Mouse (Mus musculus) spleen, embryonic (tissue): Measurements from ENCODE around the gene Icosl.

ENCODE experiments used
- CTCF ChIA-PET: fragments of 350-600 bp; sonication (Branson Sonifier 250); formaldehyde crosslinking; loops from one replicate; lab custom pipeline; 2022; lab: Charles Lee

The Icosl gene

DNA sequence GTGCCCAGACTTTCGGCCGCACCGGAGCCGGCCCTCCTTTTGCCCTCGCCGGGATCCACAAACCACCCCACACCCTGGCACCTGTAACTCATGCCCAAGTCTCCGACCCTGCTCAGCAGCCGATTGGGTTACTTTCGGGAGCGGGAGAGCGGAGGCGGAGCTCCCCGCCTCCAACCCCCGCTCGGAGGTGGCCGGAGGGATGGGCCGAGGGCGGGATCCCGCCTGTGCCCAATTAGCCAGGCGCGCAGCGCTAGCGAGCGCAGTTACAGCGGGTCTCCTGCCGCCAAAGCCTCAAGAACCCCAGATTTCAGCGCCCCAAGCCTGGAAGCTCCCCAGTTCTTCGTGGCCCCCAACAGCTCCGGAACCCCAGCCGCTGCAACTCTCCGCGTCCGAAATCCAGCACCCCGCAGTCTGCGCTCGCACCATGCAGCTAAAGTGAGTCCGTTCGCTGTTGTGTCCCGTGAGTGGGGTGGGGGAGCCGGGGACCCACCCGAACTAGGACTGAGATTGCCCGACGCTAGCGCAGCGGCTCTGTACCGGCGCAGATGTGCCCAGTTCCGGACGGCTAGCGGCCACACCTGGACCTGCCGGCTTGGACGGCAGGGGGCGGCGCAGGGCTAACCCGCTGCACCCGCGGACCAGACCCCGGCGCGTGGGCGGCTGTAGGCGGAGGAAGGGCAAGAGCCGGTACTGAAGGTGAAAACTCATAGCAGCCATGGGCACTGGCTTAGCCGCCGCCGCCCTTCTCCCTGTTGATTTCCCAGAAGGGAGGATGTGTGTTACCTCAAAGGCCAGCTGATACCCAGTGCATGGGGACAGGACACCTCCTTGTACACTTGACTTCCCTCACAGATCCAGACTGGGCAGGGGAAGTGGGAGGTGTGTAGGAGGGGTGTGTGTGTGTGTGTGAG, at the start of gene Icosl:
TSS of gene Icosl (plus strand) at position 202 of the 911 bp plus-strand sequence.
- CTCF ChIA-PET, result interaction anchor here (1.1 kb wide), 1 partner anchor 92 kb away, joined by 4 read pairs; no protein-coding TSS in a partner anchor

DNA sequence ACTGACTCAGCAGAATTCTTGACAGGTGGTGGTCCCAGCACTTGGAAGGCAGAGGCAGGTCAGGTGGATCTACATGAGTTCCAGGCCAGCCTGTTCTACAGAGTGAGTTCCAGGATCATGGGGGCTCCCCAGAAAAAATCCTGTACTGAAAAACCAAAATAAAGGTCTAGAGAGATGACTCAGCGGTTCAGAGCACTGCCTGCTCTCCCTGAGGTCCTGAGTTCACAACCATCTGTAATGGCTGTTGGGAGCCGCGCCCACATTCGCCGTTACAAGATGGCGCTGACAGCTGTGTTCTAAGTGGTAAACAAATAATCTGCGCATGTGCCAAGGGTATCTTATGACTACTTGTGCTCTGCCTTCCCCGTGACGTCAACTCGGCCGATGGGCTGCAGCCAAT, 49.1 kb upstream of the Icosl start:
- CTCF ChIA-PET, result interaction anchor here (0.8 to 1.2 kb wide), 2 partner anchors 10 to 142 kb away, joined by 4 to 13 read pairs; partner anchors contain the start of gene Pfkl

GRCm38 (mm10) chr10:78025453-78025852, 43.6 kb upstream of the Icosl start:
- CTCF ChIA-PET, result interaction anchor here (0.7 kb wide), 1 partner anchor 97 kb away, joined by 8 read pairs; no protein-coding TSS in a partner anchor

DNA sequence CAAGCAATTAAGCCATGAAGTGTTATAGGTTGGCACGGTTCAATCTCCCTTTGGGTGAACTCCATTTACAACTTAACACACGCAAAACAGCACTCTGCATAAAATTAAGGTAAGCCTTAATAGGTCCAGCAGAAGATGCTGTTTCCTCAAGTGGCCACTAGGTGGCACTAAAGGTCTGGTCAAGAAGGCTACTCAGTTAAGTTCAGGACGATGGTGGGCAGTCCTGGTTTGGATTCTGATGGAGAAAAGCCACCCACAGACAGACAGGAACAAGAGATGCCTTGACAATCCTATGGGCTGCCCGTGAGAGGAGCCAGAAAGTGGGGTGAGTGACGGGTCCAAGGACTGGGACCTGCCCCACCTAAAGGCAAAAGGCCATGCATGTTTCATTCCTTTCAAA, 41.0 kb upstream of the Icosl start:
- CTCF ChIA-PET, result interaction anchor here (0.5 to 2.3 kb wide), 4 partner anchors 132 to 325 kb away, joined by 4 to 22 read pairs (median 6); no protein-coding TSS in a partner anchor

GRCm38 (mm10) chr10:78029080-78029479, 40.0 kb upstream of the Icosl start:
- CTCF ChIA-PET, result interaction anchor here (1.6 to 2.3 kb wide), 2 partner anchors 131 to 134 kb away, joined by 5 to 22 read pairs; no protein-coding TSS in a partner anchor

DNA sequence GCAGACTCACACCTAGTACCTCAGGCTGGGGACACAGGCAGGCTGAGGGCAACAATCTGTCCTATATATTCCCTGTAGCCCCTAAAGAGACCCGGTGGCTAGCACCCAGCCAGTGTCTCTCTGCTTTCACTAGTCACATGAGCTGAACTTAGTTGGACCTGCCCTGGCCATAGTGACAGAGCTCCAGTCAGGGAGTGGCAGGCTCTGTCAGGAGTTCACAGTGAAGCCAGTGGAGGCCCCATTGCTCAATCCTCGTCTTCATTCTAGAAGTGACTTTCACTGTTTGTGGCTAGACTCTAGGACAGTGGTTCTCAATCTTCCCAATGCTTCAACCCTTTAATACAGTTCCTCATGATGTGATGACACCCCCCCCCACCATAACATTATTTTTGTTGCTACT, 37.1 kb upstream of the Icosl start:
- CTCF ChIA-PET, result interaction anchor here (0.5 to 0.6 kb wide), 2 partner anchors 24 to 400 kb away, joined by 3 to 30 read pairs; no protein-coding TSS in a partner anchor

- CTCF ChIA-PET, result no interaction called here
These were observed 32.0 kb upstream of the Icosl start for GRCm38 (mm10) chr10:78037139-78037538.

DNA sequence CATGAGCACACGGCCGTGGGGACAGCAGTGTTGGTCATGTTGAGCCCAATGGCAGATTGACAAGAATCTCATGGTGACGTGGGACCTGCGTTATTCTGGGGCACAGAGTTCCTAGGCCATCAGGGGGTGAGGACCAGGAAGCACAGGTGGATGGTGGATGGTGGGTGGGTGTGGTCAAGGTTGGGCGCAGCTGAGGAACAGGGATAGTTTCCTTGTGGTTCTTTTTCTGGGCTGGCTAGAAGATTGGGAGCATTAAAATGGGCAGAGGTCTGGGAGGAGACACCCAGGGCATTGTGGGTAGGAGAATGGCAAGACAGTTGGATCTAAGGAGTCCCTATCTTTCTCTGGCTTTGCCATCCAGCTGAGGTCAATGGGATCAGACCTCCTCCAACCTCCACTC, 27.5 kb upstream of the Icosl start, which contains the start of gene Dnmt3l:
TSS of gene Dnmt3l (plus strand) at position 301 of the 400 bp plus-strand sequence.
- CTCF ChIA-PET, result interaction anchor here (0.5 to 1.4 kb wide), 2 partner anchors 57 to 122 kb away, joined by 3 read pairs; no protein-coding TSS in a partner anchor

GRCm38 (mm10) chr10:78042096-78042495, 27.0 kb upstream of the Icosl start:
- CTCF ChIA-PET, result interaction anchor here (0.5 to 1.4 kb wide), 3 partner anchors 15 to 121 kb away, joined by 3 read pairs; no protein-coding TSS in a partner anchor

DNA sequence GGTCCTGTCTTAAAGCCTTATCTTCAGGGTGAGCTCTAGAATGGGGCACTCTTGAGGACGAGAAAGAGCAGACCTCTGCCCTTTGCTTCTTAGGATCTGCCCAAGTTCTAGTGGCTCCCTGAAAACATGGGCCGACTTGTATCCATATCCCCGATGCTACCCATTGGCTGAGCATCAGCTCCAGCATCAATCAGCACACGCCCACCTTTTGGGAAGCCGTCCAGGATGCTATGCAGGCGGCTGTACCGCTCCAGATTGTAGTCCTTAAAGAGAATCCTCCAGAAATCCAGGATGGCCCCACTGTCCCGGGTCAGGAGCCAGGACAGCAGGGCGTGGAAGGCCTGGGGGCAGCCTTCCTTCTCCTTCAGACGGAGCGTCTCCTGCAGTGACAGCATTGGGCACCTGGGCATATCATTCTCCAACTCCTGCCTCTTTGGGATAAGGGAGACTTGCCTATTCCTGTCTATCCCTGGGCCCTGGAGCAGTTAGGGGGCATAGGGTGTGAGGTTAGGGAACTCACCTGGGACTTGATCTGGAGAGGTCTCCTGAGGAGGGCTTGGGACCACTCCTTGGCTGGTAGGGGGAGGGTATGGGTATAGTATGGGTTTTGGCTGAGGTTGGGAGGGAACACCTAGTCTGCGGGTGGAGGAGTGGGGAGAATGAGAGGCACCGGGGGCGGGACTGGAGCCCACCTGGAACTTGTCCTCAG, 26.3 kb upstream of the Icosl start:
- CTCF ChIA-PET, result interaction anchor here (0.8 to 1.4 kb wide), 3 partner anchors 16 to 120 kb away, joined by 3 to 5 read pairs (median 3); no protein-coding TSS in a partner anchor

DNA sequence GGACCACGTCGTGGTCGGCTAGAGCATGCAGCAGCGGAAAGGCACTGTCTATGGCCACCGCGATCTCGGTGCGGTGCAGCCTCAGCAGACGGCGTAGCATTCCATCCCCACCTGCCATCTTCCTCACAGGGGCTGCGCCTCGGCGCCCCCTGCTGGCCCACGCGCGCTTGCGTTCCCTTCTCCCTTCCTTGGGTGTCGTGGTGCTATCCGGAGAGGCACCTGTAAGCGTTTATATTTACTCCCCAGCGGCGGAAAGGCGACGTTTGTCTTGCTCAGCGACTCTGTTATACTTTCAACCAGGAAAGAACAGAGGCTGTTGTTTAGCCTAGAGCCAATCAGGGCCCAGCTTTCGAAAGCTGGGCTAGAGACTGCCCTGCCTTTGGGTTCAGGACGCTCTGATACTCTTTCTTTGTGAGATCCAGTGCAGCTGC, 25.7 kb upstream of the Icosl start, which contains the start of gene Aire:
TSS of gene Aire (minus strand) at position 205 of the 431 bp plus-strand sequence.
- CTCF ChIA-PET, result interaction anchor here (0.8 kb wide), 1 partner anchor 46 kb away, joined by 5 read pairs; no protein-coding TSS in a partner anchor

DNA sequence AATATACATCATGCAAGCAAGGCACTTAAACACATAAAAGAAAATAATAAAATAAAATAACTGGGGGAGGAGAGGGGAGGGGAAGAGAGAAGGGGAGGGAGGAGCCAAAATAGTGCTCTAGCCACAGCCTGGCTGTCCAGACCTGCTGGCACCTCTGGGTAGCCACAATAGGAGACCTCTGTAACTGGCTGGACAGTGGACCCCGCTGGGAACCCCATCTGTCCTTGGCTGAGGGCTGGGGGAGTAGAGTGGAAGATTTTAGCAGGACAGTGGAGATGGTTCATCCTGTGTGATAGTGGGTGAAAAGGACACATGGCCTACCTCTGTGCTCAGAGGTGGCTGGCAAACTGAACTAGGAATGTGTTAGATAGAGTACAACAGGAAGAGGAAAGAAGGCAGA, 24.6 kb upstream of the Icosl start:
- CTCF ChIA-PET, result no interaction called here

GRCm38 (mm10) chr10:78046388-78046787, 22.7 kb upstream of the Icosl start:
- CTCF ChIA-PET, result no interaction called here

- CTCF ChIA-PET, result no interaction called here
These were observed 20.9 kb upstream of the Icosl start for GRCm38 (mm10) chr10:78048061-78048730.

GRCm38 (mm10) chr10:78049519-78050035, 19.5 kb upstream of the Icosl start:
- CTCF ChIA-PET, result no interaction called here

- CTCF ChIA-PET, result interaction anchor here (0.7 kb wide), 1 partner anchor 51 kb away, joined by 15 read pairs; no protein-coding TSS in a partner anchor
These were observed 14.2 kb upstream of the Icosl start for GRCm38 (mm10) chr10:78054633-78055565.

- CTCF ChIA-PET, result no interaction called here
These were observed 12.0 kb upstream of the Icosl start for GRCm38 (mm10) chr10:78057056-78057455.

GRCm38 (mm10) chr10:78063122-78063521, 6.0 kb upstream of the Icosl start:
- CTCF ChIA-PET, result interaction anchor here (0.7 kb wide), 1 partner anchor 174 kb away, joined by 4 read pairs; no protein-coding TSS in a partner anchor

DNA sequence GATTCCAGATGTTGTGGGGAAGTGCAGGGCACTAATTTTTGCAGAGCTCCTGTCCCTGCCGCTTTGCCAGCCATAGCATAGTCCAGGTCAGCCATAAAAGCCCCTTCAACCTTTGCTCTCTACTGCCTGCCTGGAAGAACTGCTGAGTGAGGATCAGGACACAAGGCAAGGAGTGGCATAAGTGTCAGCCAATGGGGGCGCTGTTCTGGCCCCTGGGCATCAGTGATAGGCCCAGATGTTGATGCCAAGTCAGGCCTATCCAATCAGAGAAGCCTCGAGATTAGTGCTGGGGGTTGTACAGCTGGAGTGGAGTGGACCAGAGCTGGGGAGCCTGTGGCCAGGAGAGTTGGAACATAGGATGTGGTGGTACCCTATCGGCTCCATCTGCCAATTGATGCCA, 1.9 kb upstream of the Icosl start:
- CTCF ChIA-PET, result no interaction called here
